Mouse (Mus musculus) embryonic fibroblast, embryonic 13.5 days (primary cell): ENCODE data around the gene Gm20388.

Source experiments
- CTCF ChIP-seq: IDR thresholded peaks from 2 replicates; pipeline ENCODE4 v1.5.1; 2011; ENCODE audit warnings: mild to moderate bottlenecking, control low read depth, low read length, moderate library complexity, borderline replicate concordance; ENCODE audit not compliant: insufficient read depth
- POLR2A ChIP-seq: IDR thresholded peaks from 2 replicates; pipeline ENCODE4 v1.6.1; 2011; ENCODE audit warnings: low read depth, mild to moderate bottlenecking, control low read depth, low read length, moderate library complexity

DNA sequence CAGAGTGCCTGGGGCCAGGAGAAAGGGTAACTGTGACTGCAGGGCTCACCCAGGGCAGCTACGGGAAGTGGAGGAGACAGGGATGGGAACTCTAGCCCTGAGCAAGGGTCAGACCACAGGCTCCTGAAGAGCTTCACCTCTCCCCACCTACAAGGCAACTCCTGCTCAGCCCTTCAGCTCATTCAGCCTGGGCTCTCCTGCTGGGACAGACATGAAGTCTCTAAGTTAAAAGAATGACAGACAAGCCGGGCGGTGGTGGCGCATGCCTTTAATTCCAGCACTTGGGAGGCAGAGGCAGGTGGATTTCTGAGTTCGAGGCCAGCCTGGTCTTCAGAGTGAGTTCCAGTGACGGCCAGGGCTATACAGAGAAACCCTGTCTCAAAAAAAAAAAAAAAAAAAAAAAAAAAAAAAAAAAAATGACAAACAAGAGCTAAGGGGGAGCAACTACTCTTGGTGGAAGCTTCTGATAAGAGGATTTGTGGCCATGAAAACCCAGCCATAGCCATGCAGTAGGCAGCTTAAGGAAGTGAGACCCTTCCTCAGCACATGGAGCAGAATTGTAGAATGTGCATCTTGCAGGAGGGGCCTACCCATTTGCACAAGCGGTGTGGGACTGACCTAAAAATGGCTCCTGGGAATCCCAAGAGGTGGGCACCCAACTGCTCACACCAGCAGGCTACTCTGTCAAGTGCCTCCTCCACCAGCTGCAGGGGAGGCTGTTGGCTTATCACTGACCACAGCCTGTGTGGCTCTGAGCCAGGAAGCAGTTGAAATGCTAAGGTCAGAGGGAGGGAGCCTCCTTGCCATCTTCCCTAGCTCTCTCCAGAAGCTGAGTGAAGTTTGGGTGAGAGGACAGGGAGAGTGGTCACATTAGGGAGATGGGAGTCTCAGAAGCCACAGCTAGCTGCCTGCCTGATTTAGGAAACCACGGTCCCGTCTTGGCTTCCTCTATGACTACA lies 3498.2 kb downstream of the Gm20388 start:
- TF ChIP-seq CTCF = no peak
- TF ChIP-seq POLR2A = no peak
